Mouse (Mus musculus) heart, embryonic 11.5 days (tissue): Measurements from ENCODE around the gene Ankzf1. TPM values are rescaled to one million over a fixed set of nuclear protein-coding genes. Genes with fewer than 3 reads are reported as not detected.

Experiments used
- ATAC-seq: fragments of 200-750 bp; cut with Nextera tagmentation; replicated peaks from 2 replicates; pipeline ENCODE4 v1.8.0; 2017; ENCODE audit warnings: moderate library complexity; ENCODE audit not compliant: insufficient number of reproducible peaks, low FRiP score, low TSS enrichment
- H3K27ac ChIP-seq: fragments of 300-500 bp; sonication (generic); 2 replicates; pipeline ENCODE4 v1.5.1; 2014; ENCODE audit warnings: mild to moderate bottlenecking, low read depth, low read length
- H3K27me3 ChIP-seq: fragments of 300-500 bp; sonication (generic); 2 replicates; pipeline ENCODE4 v1.6.1; 2014; ENCODE audit warnings: mild to moderate bottlenecking, low read length, mixed read lengths; ENCODE audit not compliant: control insufficient read depth, insufficient read depth
- H3K36me3 ChIP-seq: fragments of 300-500 bp; sonication (generic); 2 replicates; pipeline ENCODE4 v1.6.1; 2014; ENCODE audit warnings: mild to moderate bottlenecking, low read length, moderate library complexity, mixed read lengths; ENCODE audit not compliant: control insufficient read depth, insufficient read depth
- H3K4me1 ChIP-seq: fragments of 300-500 bp; sonication (generic); 2 replicates; pipeline ENCODE4 v1.6.1; 2014; ENCODE audit warnings: low read length; ENCODE audit not compliant: control insufficient read depth, insufficient read depth
- H3K4me2 ChIP-seq: fragments of 300-500 bp; sonication (generic); 2 replicates; pipeline ENCODE4 v1.6.1; 2014; ENCODE audit warnings: mild to moderate bottlenecking, moderate library complexity
- H3K4me3 ChIP-seq: fragments of 300-500 bp; sonication (generic); 2 replicates; pipeline ENCODE4 v1.5.1; 2014; ENCODE audit warnings: low read depth, low read length
- H3K9ac ChIP-seq: fragments of 300-500 bp; sonication (generic); 2 replicates; pipeline ENCODE4 v1.6.1; 2014; ENCODE audit warnings: mild to moderate bottlenecking, low read depth, low read length, moderate library complexity
- H3K9me3 ChIP-seq: fragments of 300-500 bp; sonication (generic); replicated peaks from 2 replicates; pipeline ENCODE4 v1.6.1; 2016; ENCODE audit warnings: low read length; ENCODE audit not compliant: control insufficient read depth
- WGBS: fragments of 180-500 bp; shearing (Covaris S2); extraction: QIAGEN DNeasy Blood & Tissue Kit; methylation state at CpG from one replicate; pipeline ENCODE4 v1.1.7; 2014; ENCODE audit not compliant: insufficient replicate concordance; 5-methylcytosine and 5-hydroxymethylcytosine counted together
- polyA plus RNA-seq: library from polyadenylated mRNA; unstranded; fragments of >200 nt; fragmentation: Nextera tagmentation; extraction: Ambion mirVana; gene quantifications from 2 replicates; pipeline ENCODE4 v1.2.1, GENCODE M21; 2014

The Ankzf1 gene
- polyA plus RNA-seq, 1 experiment from 2014 or later, result 18.7 TPM

- no peak overlapping the region for H3K27ac ChIP-seq
- WGBS, result 42% methylated on average over 5 of the region's 5 CpGs
- ATAC-seq, result no peak
These were observed 32.3 kb upstream of the Ankzf1 start for GRCm38 (mm10) chr1:75159540-75160255.

GRCm38 (mm10) chr1:75160256-75160617 lies 31.7 kb upstream of the Ankzf1 start:
- H3K4me1 ChIP-seq, result no peaks in the 10 kb centered on the region
- no peak overlapping the region for H3K4me2 ChIP-seq
- no peaks in the 10 kb centered on the region for H3K27me3 ChIP-seq
- H3K4me3 ChIP-seq, result no peak overlapping the region
- no peak overlapping the region for H3K9ac ChIP-seq
- no peaks in the 10 kb centered on the region for H3K9me3 ChIP-seq
- 54% methylated on average over 4 of the region's 4 CpGs for whole genome bisulfite sequencing
- H3K27ac ChIP-seq, result no peak overlapping the region
- no peak for ATAC-seq
- no peaks in the 10 kb centered on the region for H3K36me3 ChIP-seq

More at GRCm38 (mm10) chr1:75159540-75160255, 32.3 kb upstream of the Ankzf1 start:
- no peaks in the 10 kb centered on the region for H3K36me3 ChIP-seq
- H3K4me3 ChIP-seq, result no peak overlapping the region
- no peaks in the 10 kb centered on the region for H3K4me1 ChIP-seq
- H3K27me3 ChIP-seq, result no peaks in the 10 kb centered on the region
- no peaks in the 10 kb centered on the region for H3K9me3 ChIP-seq
- H3K4me2 ChIP-seq, result no peak overlapping the region
- no peak overlapping the region for H3K9ac ChIP-seq

- Histone ChIP-seq H3K36me3 (peaks cover 17% of the 10 kb centered on the region), H3K4me1 (peaks cover 6% of the 10 kb centered on the region; the same call in 1 of the 2 replicates), H3K27ac (peak overlapping the region; percentile 59), H3K27me3 (no peaks in the 10 kb centered on the region), H3K4me2 (peak overlapping the region; percentile 75), H3K9me3 (no peaks in the 10 kb centered on the region), H3K9ac (peak overlapping the region; percentile 77), H3K4me3 (peak overlapping the region; percentile 58)
- ATAC-seq, result 0 out of 2 replicates have a peak, but pooled peaks have one; percentile 1
- 8% methylated on average over 7 of the region's 7 CpGs for WGBS
These were observed 23.9 kb upstream of the Ankzf1 start for GRCm38 (mm10) chr1:75168093-75168471.

- H3K9me3 ChIP-seq, result no peaks in the 10 kb centered on the region
- H3K4me3 ChIP-seq, result peak within 1 kb of the TSS; percentile 58
- peak within 1 kb of the TSS; percentile 75 for H3K4me2 ChIP-seq
- peak; percentile 97 for ATAC-seq
- peak within 1 kb of the TSS; percentile 77 for H3K9ac ChIP-seq
- peaks cover 17% of the 10 kb centered on the region for H3K36me3 ChIP-seq
- H3K27me3 ChIP-seq, result no peaks in the 10 kb centered on the region
- H3K27ac ChIP-seq, result peak within 1 kb of the TSS; percentile 59
- WGBS, result under 1% methylated on average over 56 of the region's 59 CpGs
- peaks cover 6% of the 10 kb centered on the region; the same call in 1 of the 2 replicates for H3K4me1 ChIP-seq
These were observed 23.2 kb upstream of the Ankzf1 start, which contains the start of gene Zfand2b for GRCm38 (mm10) chr1:75168472-75169464. TSS of gene Zfand2b (plus strand) at chr1:75168646.

GRCm38 (mm10) chr1:75179334-75180104 lies 12.4 kb upstream of the Ankzf1 start:
- H3K36me3 ChIP-seq, result peaks cover 16% of the 10 kb centered on the region
- H3K4me3 ChIP-seq, result peak overlapping the region; percentile 56
- peak overlapping the region; percentile 76 for H3K9ac ChIP-seq
- no peaks in the 10 kb centered on the region for H3K9me3 ChIP-seq
- ATAC-seq, result peak; percentile 50
- H3K4me1 ChIP-seq, result peaks cover 12% of the 10 kb centered on the region; the same call in 1 of the 2 replicates
- H3K27ac ChIP-seq, result peak overlapping the region; percentile 47
- H3K27me3 ChIP-seq, result no peaks in the 10 kb centered on the region
- peak overlapping the region; percentile 93 for H3K4me2 ChIP-seq
- 6% methylated on average over 23 of the region's 23 CpGs for WGBS

DNA sequence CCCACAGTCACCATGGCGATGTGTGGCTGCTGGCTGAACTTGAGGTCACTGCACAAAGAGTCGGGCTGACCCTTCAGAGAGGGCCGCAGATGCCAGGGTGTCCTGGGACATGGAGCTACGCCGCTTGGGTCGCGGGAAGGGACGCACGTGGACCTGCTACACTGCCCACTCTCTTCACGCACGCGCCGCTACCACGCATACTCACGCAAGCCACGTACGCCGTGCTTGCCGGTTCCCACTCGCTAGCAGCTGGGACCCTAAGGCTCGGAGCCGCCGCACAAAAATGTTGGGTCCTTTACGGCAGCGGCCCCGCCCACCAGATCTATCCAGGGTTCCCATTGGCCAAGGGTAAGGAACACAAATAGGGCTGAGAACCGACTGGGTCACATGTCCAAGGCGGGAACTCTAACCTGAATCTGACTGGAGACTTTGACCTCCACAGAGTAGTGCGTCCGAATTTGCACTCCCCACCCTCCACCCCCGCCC lies 11.8 kb upstream of the Ankzf1 start, which contains the start of gene Abcb6:
Gene Abcb6 (minus strand): TSS at position 288 of the 486 bp plus-strand sequence.
- peaks cover 20% of the 10 kb centered on the region for H3K36me3 ChIP-seq
- H3K4me2 ChIP-seq, result peak within 1 kb of the TSS; percentile 93
- peak within 1 kb of the TSS; percentile 47 for H3K27ac ChIP-seq
- peaks cover 12% of the 10 kb centered on the region; the same call in 1 of the 2 replicates for H3K4me1 ChIP-seq
- under 1% methylated on average over 31 of the region's 31 CpGs for WGBS
- ATAC-seq, result peak; percentile 86
- peak within 1 kb of the TSS; percentile 76 for H3K9ac ChIP-seq
- peak within 1 kb of the TSS; percentile 56 for H3K4me3 ChIP-seq
- no peaks in the 10 kb centered on the region for H3K27me3 ChIP-seq
- no peaks in the 10 kb centered on the region for H3K9me3 ChIP-seq

DNA sequence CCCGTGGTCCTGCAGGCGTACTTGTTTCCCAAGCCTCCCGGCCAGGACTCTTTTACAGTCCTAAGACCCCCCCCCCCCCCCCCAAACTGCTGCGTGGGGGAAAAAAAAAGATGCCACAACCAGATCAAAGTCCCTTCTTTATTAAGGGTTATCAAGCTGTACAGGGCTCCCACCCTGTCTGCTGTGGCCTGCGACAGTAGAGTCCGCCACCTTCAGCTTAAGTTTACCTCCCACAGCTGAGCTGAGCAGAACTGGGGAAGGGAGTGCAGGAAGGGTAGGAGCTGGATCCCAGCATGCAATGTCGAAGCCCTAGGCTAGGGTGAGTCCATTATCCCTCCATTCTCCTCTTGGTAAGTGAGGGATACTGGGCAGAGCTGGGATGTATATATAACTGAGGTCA lies 11.2 kb upstream of the Ankzf1 start:
- H3K36me3 ChIP-seq, result peaks cover 25% of the 10 kb centered on the region
- H3K27ac ChIP-seq, result no peak overlapping the region

More for the DNA sequence above, 11.2 kb upstream of the Ankzf1 start:
- peak overlapping the region; percentile 56; the same call in 1 of the 2 replicates for H3K4me3 ChIP-seq
- 34% methylated on average over 7 of the region's 7 CpGs for WGBS
- H3K4me1 ChIP-seq, result peaks cover 12% of the 10 kb centered on the region; the same call in 1 of the 2 replicates
- ATAC-seq, result no peak
- no peaks in the 10 kb centered on the region for H3K9me3 ChIP-seq
- peak overlapping the region; percentile 93 for H3K4me2 ChIP-seq
- H3K9ac ChIP-seq, result peak overlapping the region; percentile 76; the same call in 1 of the 2 replicates
- H3K27me3 ChIP-seq, result no peaks in the 10 kb centered on the region
